Mouse (Mus musculus) ES-E14 (cell line): ENCODE data around the gene Cdkn1c. TPM values are rescaled to one million over a fixed set of nuclear protein-coding genes. Genes with fewer than 3 reads are reported as not detected.
A peak's percentile ranks its signal among the peaks of the same experiment; 100 is the strongest.

Source experiments
- DNase-seq: peaks from one replicate; pipeline ENCODE4 v3.0.0-alpha.2; 2013; ENCODE audit warnings: low read depth, low spot score
- H3K27ac ChIP-seq: 2 replicates; pipeline ENCODE4 v1.5.1; 2012; ENCODE audit warnings: low read depth, mild to moderate bottlenecking, low read length, moderate library complexity, mixed read lengths; ENCODE audit not compliant: poor library complexity, insufficient read depth, severe bottlenecking
- H3K36me3 ChIP-seq: 2 replicates; pipeline ENCODE4 v1.6.1; 2012; ENCODE audit warnings: mild to moderate bottlenecking, low read length, moderate library complexity, mixed read lengths; ENCODE audit not compliant: control insufficient read depth, poor library complexity, insufficient read depth, severe bottlenecking
- H3K4me1 ChIP-seq, 2 experiments: fragments of 150-350 bp in 1 of 2; sonication (generic) in 1 of 2; 2 replicates each; pipeline ENCODE4 v1.6.1; 2012; ENCODE audit warnings: low read length in 2 of 2, mild to moderate bottlenecking in 1 of 2, mixed read lengths in 1 of 2; ENCODE audit not compliant: control insufficient read depth in 2 of 2, insufficient read depth in 2 of 2, poor library complexity in 1 of 2
- H3K4me3 ChIP-seq, 2 experiments: fragments of 150-350 bp in 1 of 2; sonication (generic) in 1 of 2; 2 replicates each; pipeline ENCODE4 v1.5.1; 2012; ENCODE audit warnings: low read length in 2 of 2, low read depth in 1 of 2, mild to moderate bottlenecking in 1 of 2, mixed read lengths in 1 of 2; ENCODE audit not compliant: insufficient read depth in 1 of 2, poor library complexity in 1 of 2, severe bottlenecking in 1 of 2
- H3K9ac ChIP-seq: 2 replicates; pipeline ENCODE4 v1.6.1; 2012; ENCODE audit warnings: low read depth, mild to moderate bottlenecking, low read length, mixed read lengths; ENCODE audit not compliant: poor library complexity, insufficient read depth, severe bottlenecking
- H3K9me3 ChIP-seq: fragments of 150-350 bp; sonication (generic); 2 replicates; pipeline ENCODE4 v1.6.1; 2012; ENCODE audit warnings: low read depth, mild to moderate bottlenecking, low read length; ENCODE audit not compliant: control insufficient read depth, insufficient read depth
- CHD2 ChIP-seq: IDR thresholded peaks from 2 replicates; pipeline ENCODE4 v1.6.1; 2014; ENCODE audit warnings: mild to moderate bottlenecking, low read depth, low read length, inconsistent platforms
- HCFC1 ChIP-seq: IDR thresholded peaks from 2 replicates; pipeline ENCODE4 v1.6.1; 2012; ENCODE audit warnings: low read length, inconsistent platforms, borderline replicate concordance; ENCODE audit not compliant: insufficient read depth
- MAFK ChIP-seq: IDR thresholded peaks from 2 replicates; pipeline ENCODE4 v1.6.1; 2014; ENCODE audit warnings: mild to moderate bottlenecking, low read depth, low read length, inconsistent platforms; ENCODE audit not compliant: insufficient read depth
- ZC3H11A ChIP-seq: IDR thresholded peaks from 2 replicates; pipeline ENCODE4 v1.6.1; 2012; ENCODE audit warnings: low read depth, mild to moderate bottlenecking, inconsistent platforms, low read length, borderline replicate concordance
- ZNF384 ChIP-seq: IDR thresholded peaks from 2 replicates; pipeline ENCODE4 v1.6.1; 2012; ENCODE audit warnings: low read depth, low read length, inconsistent platforms
- in situ Hi-C, 2 experiments: fragments of 600-800 bp; cut with MboI; formaldehyde crosslinking; loops; one replicate each; pipeline ENCODE4 v1.15.1; 2025; ENCODE audit warnings: low sequenced_read_pairs in 2 of 2, inconsistent platforms in 1 of 2; ENCODE audit not compliant: unreplicated experiment in 2 of 2
- total RNA-seq: library from RNA; depleted of rRNA; stranded (reverse); fragments of 300-350 nt; gene quantifications from 2 replicates; pipeline ENCODE4 v1.2.3, GENCODE M21; 2012

Gene Cdkn1c
- total RNA-seq, 1 experiment = 57.9 TPM

- DNase-seq = no peak
- Histone ChIP-seq H3K9ac (peak overlapping the region; percentile 14; the same call in 1 of the 2 replicates), H3K9me3 (no peaks in the 10 kb centered on the region), H3K36me3 (no peaks in the 10 kb centered on the region), H3K27ac (no peak overlapping the region), H3K4me1 (peaks cover 0 to 13% of the 10 kb centered on the region in 2 experiments; a peak in 2 of 4 replicates), H3K4me3 (peak overlapping the region; percentile 44 to 45)
- in situ Hi-C loops = no loop called here
- TF ChIP-seq ZNF384 = no peak
- no peak for TF ChIP-seq MAFK
- TF ChIP-seq HCFC1 = no peak
- no peak for TF ChIP-seq CHD2
- no peak for TF ChIP-seq ZC3H11A
Measured at GRCm38 (mm10) chr7:143460217-143460834, 524 bp downstream of the Cdkn1c start.

GRCm38 (mm10) chr7:143459332-143460211 is 1.3 kb downstream of the Cdkn1c start:
- Histone ChIP-seq H3K9ac (peak overlapping the region; percentile 46), H3K4me1 (peaks cover 0 to 11% of the 10 kb centered on the region in 2 experiments; a peak in 2 of 4 replicates), H3K27ac (no peak overlapping the region)

GRCm38 (mm10) chr7:143458963-143459331 is 1.9 kb downstream of the Cdkn1c start:
- Histone ChIP-seq H3K4me1 (peaks cover 0 to 10% of the 10 kb centered on the region in 2 experiments; a peak in 1 of 4 replicates), H3K27ac (no peak overlapping the region), H3K9me3 (no peaks in the 10 kb centered on the region), H3K9ac (no peak overlapping the region; the same call in 1 of the 2 replicates), H3K4me3 (peak overlapping the region; percentile 44 to 45; a peak in 3 of 4 replicates), H3K36me3 (no peaks in the 10 kb centered on the region)
- DNase-seq = no peak
- TF ChIP-seq ZNF384 (no peak), CHD2 (no peak), ZC3H11A (no peak), HCFC1 (no peak), MAFK (no peak)
- in situ Hi-C loops = no loop called here

More at GRCm38 (mm10) chr7:143459332-143460211, 1.3 kb downstream of the Cdkn1c start:
- peak overlapping the region; percentile 44 to 45; a peak in 3 of 4 replicates for H3K4me3 ChIP-seq
- no peak for TF ChIP-seq ZNF384
- no peak for TF ChIP-seq CHD2
- TF ChIP-seq HCFC1 = no peak
- TF ChIP-seq ZC3H11A = no peak
- TF ChIP-seq MAFK = peak; percentile 80
- H3K9me3 ChIP-seq = no peaks in the 10 kb centered on the region
- no peak for DNase-seq
- no peaks in the 10 kb centered on the region for H3K36me3 ChIP-seq
- in situ Hi-C loops = no loop called here

- Histone ChIP-seq H3K27ac (no peak overlapping the region), H3K4me1 (0 out of 4 replicates have a peak, but pooled peaks cover 0 to 2% of the 10 kb centered on the region in 2 experiments), H3K36me3 (no peaks in the 10 kb centered on the region), H3K9me3 (no peaks in the 10 kb centered on the region), H3K9ac (no peak overlapping the region), H3K4me3 (no peak overlapping the region)
- no peak for DNase-seq
- in situ Hi-C loops = no loop called here
- TF ChIP-seq MAFK (no peak), ZC3H11A (no peak), ZNF384 (no peak), HCFC1 (no peak), CHD2 (no peak)
Measured at GRCm38 (mm10) chr7:143447130-143447529, 13.7 kb downstream of the Cdkn1c start.
